Mouse (Mus musculus): Measurements from ENCODE around the gene Atp7a. TPM values are rescaled to one million over a fixed set of nuclear protein-coding genes. Genes with fewer than 3 reads are reported as not detected.
"Not testable (repeated sequence)": the region's sequence is repeated elsewhere in the genome, so short reads cannot be mapped to it uniquely, and the experiment has no call there.

Gene Atp7a
- polyA plus RNA-seq, 1 experiment from 2014 or later = 26.3 TPM

GRCm38 (mm10) chrX:106030176-106030575, 3.1 kb downstream of the Atp7a start:
- H3K4me1 ChIP-seq = no peaks in the 10 kb centered on the region
- H3K36me3 ChIP-seq = no peaks in the 10 kb centered on the region
- no peak overlapping the region for H3K4me2 ChIP-seq
- H3K9me3 ChIP-seq = no peaks in the 10 kb centered on the region
- no peak for ATAC-seq (ENCODE audit: borderline replicate concordance, extremely low read depth, low FRiP score, low TSS enrichment)
- no peaks in the 10 kb centered on the region for H3K27me3 ChIP-seq
- no peak overlapping the region for H3K9ac ChIP-seq
- H3K27ac ChIP-seq = no peak overlapping the region
- no peak overlapping the region for H3K4me3 ChIP-seq
- 66% methylated on average over 5 of the region's 5 CpGs for WGBS

GRCm38 (mm10) chrX:106031124-106031523, 4.0 kb downstream of the Atp7a start:
- Histone ChIP-seq H3K4me2 (no peak overlapping the region), H3K4me1 (peaks cover under 1% of the 10 kb centered on the region; the same call in 1 of the 2 replicates), H3K9ac (no peak overlapping the region), H3K4me3 (no peak overlapping the region), H3K27ac (no peak overlapping the region), H3K9me3 (no peaks in the 10 kb centered on the region), H3K36me3 (no peaks in the 10 kb centered on the region), H3K27me3 (no peaks in the 10 kb centered on the region)
- ATAC-seq (ENCODE audit: borderline replicate concordance, extremely low read depth, low FRiP score, low TSS enrichment) = no peak

- H3K4me3 ChIP-seq = no peak overlapping the region
- H3K27ac ChIP-seq = no peak overlapping the region
- no peak overlapping the region for H3K9ac ChIP-seq
- no peak for ATAC-seq (ENCODE audit: borderline replicate concordance, extremely low read depth, low FRiP score, low TSS enrichment)
- no peaks in the 10 kb centered on the region for H3K27me3 ChIP-seq
- 62% methylated on average over 2 of the region's 2 CpGs for WGBS
- peaks cover 11% of the 10 kb centered on the region; the same call in 1 of the 2 replicates for H3K4me1 ChIP-seq
- no peaks in the 10 kb centered on the region for H3K36me3 ChIP-seq
- no peaks in the 10 kb centered on the region for H3K9me3 ChIP-seq
- no peak overlapping the region for H3K4me2 ChIP-seq
Measured at GRCm38 (mm10) chrX:106035727-106036126, 8.7 kb downstream of the Atp7a start.

GRCm38 (mm10) chrX:106037185-106037752, 10.2 kb downstream of the Atp7a start:
- Histone ChIP-seq H3K9ac (no peak overlapping the region), H3K36me3 (no peaks in the 10 kb centered on the region), H3K27ac (no peak overlapping the region), H3K27me3 (no peaks in the 10 kb centered on the region), H3K4me3 (no peak overlapping the region), H3K9me3 (no peaks in the 10 kb centered on the region), H3K4me1 (peaks cover 11% of the 10 kb centered on the region; the same call in 1 of the 2 replicates), H3K4me2 (no peak overlapping the region)
- WGBS = 68% methylated on average over 3 of the region's 3 CpGs
- peak; percentile 70; the same call in 1 of the 2 replicates for ATAC-seq (ENCODE audit: borderline replicate concordance, extremely low read depth, low FRiP score, low TSS enrichment)

- H3K4me3 ChIP-seq = no peak overlapping the region
- H3K36me3 ChIP-seq = no peaks in the 10 kb centered on the region
- no peak for ATAC-seq (ENCODE audit: borderline replicate concordance, extremely low read depth, low FRiP score, low TSS enrichment)
- peak overlapping the region; percentile 41; the same call in 1 of the 2 replicates for H3K27ac ChIP-seq
- 31% methylated on average over 8 of the region's 8 CpGs for WGBS
- no peaks in the 10 kb centered on the region for H3K27me3 ChIP-seq
- no peaks in the 10 kb centered on the region for H3K9me3 ChIP-seq
- peaks cover 12% of the 10 kb centered on the region for H3K4me1 ChIP-seq
- peak overlapping the region; percentile 4 for H3K4me2 ChIP-seq
- H3K9ac ChIP-seq = no peak overlapping the region
Measured at GRCm38 (mm10) chrX:106043863-106044617, 17.0 kb downstream of the Atp7a start.

GRCm38 (mm10) chrX:106045455-106045854, 18.4 kb downstream of the Atp7a start:
- Histone ChIP-seq H3K27ac (peak overlapping the region; percentile 69), H3K4me1 (peaks cover 12% of the 10 kb centered on the region), H3K4me3 (no peak overlapping the region), H3K27me3 (no peaks in the 10 kb centered on the region), H3K4me2 (no peak overlapping the region), H3K36me3 (no peaks in the 10 kb centered on the region), H3K9ac (no peak overlapping the region), H3K9me3 (no peaks in the 10 kb centered on the region)
- ATAC-seq (ENCODE audit: borderline replicate concordance, extremely low read depth, low FRiP score, low TSS enrichment) = peak; percentile 81; the same call in 1 of the 2 replicates
- WGBS = 36% methylated on average over 2 of the region's 2 CpGs

GRCm38 (mm10) chrX:106045928-106046327, 18.9 kb downstream of the Atp7a start:
- ATAC-seq (ENCODE audit: borderline replicate concordance, extremely low read depth, low FRiP score, low TSS enrichment) = 0 out of 2 replicates have a peak, but pooled peaks have one; percentile 4
- H3K4me3 ChIP-seq = no peak overlapping the region

GRCm38 (mm10) chrX:106048191-106048590, 21.1 kb downstream of the Atp7a start:
- 60% methylated on average over 1 of the region's 1 CpGs for WGBS
- no peak overlapping the region for H3K9ac ChIP-seq
- peak; percentile 56; the same call in 1 of the 2 replicates for ATAC-seq (ENCODE audit: borderline replicate concordance, extremely low read depth, low FRiP score, low TSS enrichment)

More at GRCm38 (mm10) chrX:106045928-106046327, 18.9 kb downstream of the Atp7a start:
- Histone ChIP-seq H3K36me3 (no peaks in the 10 kb centered on the region), H3K27me3 (no peaks in the 10 kb centered on the region), H3K9ac (no peak overlapping the region), H3K9me3 (no peaks in the 10 kb centered on the region), H3K4me1 (peaks cover 12% of the 10 kb centered on the region), H3K27ac (peak overlapping the region; percentile 69), H3K4me2 (peak overlapping the region; percentile 29)
- 39% methylated on average over 9 of the region's 9 CpGs for WGBS

GRCm38 (mm10) chrX:106077858-106078257, 50.8 kb downstream of the Atp7a start:
- not testable (repeated sequence) for ATAC-seq (ENCODE audit: borderline replicate concordance, extremely low read depth, low FRiP score, low TSS enrichment); H3K9me3 ChIP-seq; H3K36me3 ChIP-seq; H3K9ac ChIP-seq; H3K27me3 ChIP-seq; H3K27ac ChIP-seq; H3K4me2 ChIP-seq; H3K4me3 ChIP-seq; H3K4me1 ChIP-seq
- 90% methylated on average over 2 of the region's 2 CpGs for WGBS

More at GRCm38 (mm10) chrX:106048191-106048590, 21.1 kb downstream of the Atp7a start:
- Histone ChIP-seq H3K27me3 (no peaks in the 10 kb centered on the region), H3K4me2 (no peak overlapping the region), H3K27ac (peak overlapping the region; percentile 24; the same call in 1 of the 2 replicates), H3K36me3 (no peaks in the 10 kb centered on the region), H3K9me3 (no peaks in the 10 kb centered on the region), H3K4me1 (peaks cover 12% of the 10 kb centered on the region), H3K4me3 (no peak overlapping the region)

GRCm38 (mm10) chrX:106080811-106081443, 53.9 kb downstream of the Atp7a start:
- Histone ChIP-seq H3K9me3 (no peaks in the 10 kb centered on the region), H3K27ac (peak overlapping the region; percentile 66), H3K4me3 (no peak overlapping the region), H3K9ac (no peak overlapping the region), H3K36me3 (no peaks in the 10 kb centered on the region), H3K4me2 (no peak overlapping the region), H3K4me1 (no peaks in the 10 kb centered on the region), H3K27me3 (no peaks in the 10 kb centered on the region)
- ATAC-seq (ENCODE audit: borderline replicate concordance, extremely low read depth, low FRiP score, low TSS enrichment) = peak; percentile 57
- 49% methylated on average over 13 of the region's 13 CpGs for WGBS

GRCm38 (mm10) chrX:106082518-106082917, 55.4 kb downstream of the Atp7a start:
- H3K27ac ChIP-seq = no peak overlapping the region
- no peak overlapping the region for H3K4me3 ChIP-seq
- ATAC-seq (ENCODE audit: borderline replicate concordance, extremely low read depth, low FRiP score, low TSS enrichment) = no peak
- no peaks in the 10 kb centered on the region for H3K27me3 ChIP-seq
- no peak overlapping the region for H3K9ac ChIP-seq
- H3K4me2 ChIP-seq = no peak overlapping the region
- H3K4me1 ChIP-seq = no peaks in the 10 kb centered on the region
- 0 out of 2 replicates have a peak, but pooled peaks cover 6% of the 10 kb centered on the region for H3K36me3 ChIP-seq
- no peaks in the 10 kb centered on the region for H3K9me3 ChIP-seq

GRCm38 (mm10) chrX:106085132-106085531, 58.1 kb downstream of the Atp7a start:
- 0 out of 2 replicates have a peak, but pooled peaks cover 6% of the 10 kb centered on the region for H3K36me3 ChIP-seq
- no peaks in the 10 kb centered on the region for H3K27me3 ChIP-seq
- no peak overlapping the region for H3K4me3 ChIP-seq
- no peak overlapping the region for H3K9ac ChIP-seq
- no peaks in the 10 kb centered on the region for H3K9me3 ChIP-seq
- no peak overlapping the region for H3K4me2 ChIP-seq
- WGBS = 78% methylated on average over 3 of the region's 3 CpGs
- ATAC-seq (ENCODE audit: borderline replicate concordance, extremely low read depth, low FRiP score, low TSS enrichment) = no peak
- no peaks in the 10 kb centered on the region for H3K4me1 ChIP-seq
- no peak overlapping the region for H3K27ac ChIP-seq

Data from lung, embryonic 15.5 days (tissue).